Mouse (Mus musculus) c-Kit-positive CD71-positive TER-119-positive erythroid progenitor cells, embryonic 14.5 days (primary cell): ENCODE data around the gene Eef1a1.

ENCODE experiments used
- DNase-seq: peaks from one replicate; pipeline ENCODE4 v3.0.0-alpha.2; 2013; ENCODE audit warnings: low spot score

The Eef1a1 gene

DNA sequence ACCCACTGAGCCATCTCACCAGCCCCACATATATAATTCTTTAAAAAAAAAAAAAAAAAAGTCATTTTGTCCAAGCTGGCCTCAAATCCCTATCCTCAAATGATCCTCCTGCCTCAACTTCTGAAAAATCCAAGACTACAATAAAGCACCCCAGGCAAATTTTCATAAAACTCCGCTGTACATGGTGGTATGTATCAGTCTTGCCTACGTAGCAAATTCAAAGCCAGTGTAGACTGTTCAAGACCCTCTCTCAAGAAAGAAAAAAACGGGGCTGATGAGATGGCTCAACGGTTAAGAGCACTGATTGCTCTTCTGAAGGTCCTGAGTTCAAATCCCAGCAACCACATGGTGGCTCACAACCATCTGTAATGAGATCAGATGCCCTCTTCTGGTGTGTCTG lies 13.1 kb downstream of the Eef1a1 start:
- no peak for DNase-seq

DNA sequence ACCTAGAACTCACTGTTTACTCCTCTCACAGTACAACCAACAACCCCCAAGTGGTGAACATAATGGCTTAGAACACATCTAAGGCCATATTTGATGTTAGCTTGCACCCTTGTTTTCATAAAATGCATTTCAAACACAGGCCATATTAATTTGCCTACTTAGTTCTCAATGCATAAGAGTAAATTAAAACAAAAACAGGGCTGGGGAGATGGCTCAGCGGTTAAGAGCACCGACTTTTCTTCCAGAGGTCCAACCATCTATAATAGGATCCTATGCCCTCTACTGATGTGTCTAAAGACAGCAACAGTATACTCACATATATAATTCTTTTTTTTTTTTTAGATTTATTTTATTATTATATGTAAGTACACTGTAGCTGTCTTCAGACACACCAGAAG lies 13.6 kb downstream of the Eef1a1 start:
- DNase-seq, result no peak

DNA sequence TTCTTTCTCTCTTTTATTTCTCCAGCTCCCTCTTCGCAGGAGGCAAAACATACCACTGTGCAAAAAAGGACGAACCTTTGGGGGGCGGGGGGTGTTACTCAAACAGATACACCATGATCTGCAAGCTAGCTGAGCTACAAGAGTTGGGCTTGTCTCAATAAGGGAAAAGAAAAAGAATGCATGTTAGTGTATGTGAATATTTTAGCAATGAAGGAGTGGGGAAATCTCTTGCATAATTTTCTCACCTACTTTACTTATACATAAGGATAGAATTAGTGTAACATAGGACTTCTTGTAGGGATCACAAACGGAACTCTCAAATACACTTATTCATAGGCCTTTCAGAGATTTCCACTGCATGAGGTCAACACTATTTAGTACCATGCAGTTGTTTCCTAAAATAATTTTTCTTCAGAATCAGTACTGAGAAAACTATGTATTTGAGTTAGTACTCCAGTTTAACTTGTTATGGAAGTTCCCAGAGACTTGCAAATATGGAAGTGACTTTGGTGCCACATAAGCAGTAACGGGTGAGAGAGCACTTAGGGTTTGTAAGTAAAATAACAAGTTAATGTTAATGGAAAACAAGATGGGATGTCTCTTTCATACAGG lies 14.1 kb downstream of the Eef1a1 start:
- DNase-seq, result no peak

DNA sequence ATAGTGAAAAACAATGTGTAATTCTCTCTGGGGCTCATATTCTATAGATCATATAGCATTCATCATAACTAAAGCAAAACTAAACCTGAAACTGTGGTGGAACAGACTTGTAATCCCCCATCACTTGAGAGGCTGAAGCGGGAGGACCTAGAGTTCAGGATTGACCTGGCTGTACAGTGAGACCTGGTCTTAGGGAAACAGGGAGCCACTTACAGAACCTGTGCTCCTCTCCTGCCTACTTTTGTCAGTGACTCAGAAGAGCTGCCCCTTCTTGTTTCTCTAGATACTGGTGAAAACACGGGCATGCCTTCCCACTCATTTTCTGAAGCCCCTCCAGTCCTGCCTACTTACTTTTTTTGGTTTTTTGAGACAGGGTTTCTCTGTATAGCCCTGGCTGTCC lies 14.7 kb downstream of the Eef1a1 start:
- DNase-seq, result no peak

DNA sequence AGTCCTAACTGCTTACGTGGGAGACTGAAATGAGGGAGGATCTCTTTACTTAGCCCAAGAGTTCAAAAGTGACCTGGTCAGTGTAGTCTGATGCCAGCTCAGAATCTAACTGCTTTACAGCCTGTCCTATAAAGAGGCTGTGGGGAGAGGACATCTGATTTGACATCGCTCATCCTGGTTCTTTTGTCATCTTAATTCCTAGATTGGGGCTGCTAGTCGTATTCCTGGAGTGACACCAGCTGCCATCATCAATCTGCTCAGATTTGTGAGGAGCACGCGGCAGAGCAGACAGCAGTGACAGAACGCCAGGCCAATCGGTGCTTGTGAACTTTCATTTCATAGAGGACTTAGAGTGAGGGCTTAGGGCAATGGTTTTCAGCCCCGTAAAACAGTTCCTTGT lies 15.4 kb downstream of the Eef1a1 start:
- no peak for DNase-seq

DNA sequence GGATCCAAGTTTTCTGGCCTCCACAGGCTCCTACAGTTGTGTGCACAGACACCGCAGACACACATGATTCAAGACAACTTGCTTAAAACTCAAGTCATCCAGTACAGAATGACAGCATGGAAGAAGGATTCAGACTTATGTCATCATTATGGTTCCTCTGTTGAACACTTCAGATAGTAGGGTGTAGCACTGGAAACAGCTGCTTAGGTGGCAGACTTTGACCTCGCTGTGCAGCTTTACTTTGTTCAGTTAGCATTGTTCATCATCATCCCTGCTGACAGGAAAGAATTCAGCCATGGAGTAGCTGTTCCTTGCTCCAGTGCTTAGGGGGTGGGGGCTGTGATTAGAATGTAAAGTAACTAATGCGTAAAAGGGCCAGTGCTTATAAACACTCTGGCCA lies 23.2 kb downstream of the Eef1a1 start:
- no peak for DNase-seq

DNA sequence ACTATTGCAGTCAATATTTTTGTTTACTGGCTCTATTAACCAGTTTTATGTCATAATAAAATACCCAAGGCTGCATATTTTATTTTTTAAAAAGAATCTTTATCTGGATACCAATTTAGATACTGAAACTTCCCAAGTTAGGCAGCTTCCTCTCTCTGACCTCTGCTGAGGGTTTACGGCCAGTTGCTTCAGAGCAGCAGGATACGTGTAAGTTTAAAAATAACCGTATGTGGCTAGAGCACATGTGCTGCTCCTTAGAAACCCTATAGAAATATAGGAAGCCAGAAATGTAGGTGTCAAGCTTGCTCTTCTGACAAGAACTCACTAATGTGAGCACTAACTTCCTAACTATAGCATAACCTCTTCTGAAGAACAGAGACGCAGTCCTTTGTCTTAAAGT lies 25.6 kb downstream of the Eef1a1 start:
- DNase-seq, result no peak

DNA sequence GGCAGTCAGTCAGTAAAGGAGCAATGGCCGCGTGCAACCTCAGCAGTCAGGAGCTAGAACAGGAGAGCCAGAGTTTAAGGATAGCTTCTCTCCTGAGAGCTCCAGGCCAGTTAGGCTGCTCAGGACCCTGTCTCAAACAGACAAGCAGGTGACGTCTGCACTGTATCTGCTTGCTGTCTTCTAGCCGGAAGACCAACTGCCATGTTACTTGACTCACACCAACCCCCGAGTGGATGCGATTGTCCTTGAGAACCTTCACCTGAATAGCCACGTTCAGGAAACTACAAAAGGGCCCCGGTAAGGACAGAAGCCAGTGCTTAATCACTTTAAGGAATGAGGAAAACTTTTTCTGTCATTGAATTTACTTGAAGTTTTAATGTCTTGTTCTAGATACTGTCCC lies 31.9 kb downstream of the Eef1a1 start:
- no peak for DNase-seq

DNA sequence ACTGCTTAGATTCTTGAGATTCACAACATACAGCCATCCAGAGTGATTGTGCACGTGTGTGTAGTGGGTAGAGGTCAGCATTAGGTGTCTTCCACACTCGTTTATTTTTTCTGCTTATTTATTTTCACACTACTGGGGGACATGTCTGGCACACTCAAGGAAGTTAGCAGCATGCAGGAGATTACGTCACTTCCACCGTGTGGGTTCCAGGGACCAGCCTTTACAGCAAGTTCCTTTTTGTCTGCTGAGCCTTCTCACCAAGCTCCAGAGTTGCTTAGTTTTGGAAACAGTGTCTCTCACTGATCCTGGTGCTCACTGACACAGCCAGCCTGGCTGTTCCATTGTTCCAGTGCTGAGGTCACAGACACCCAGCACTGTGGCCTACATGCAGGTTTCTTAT lies 37.6 kb downstream of the Eef1a1 start:
- no peak for DNase-seq

DNA sequence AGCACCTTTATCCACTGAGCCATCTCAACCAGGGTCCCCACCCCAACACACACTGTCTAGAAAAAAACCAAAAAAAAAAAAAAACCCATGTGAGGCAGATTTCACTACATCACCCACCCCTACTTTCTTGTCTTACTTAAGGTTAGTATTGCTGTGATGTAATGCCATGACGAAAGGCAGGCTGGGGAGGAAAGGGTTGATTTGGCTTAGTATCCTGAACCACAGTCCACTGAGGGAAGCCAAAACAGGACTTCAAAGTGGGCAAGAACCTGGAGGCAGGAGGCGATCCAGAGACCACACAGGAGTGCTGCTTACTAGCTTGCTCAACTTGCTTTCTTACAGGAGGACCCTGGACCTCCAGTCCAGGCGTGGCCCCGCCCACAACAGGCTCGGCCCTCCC lies 38.5 kb downstream of the Eef1a1 start:
- DNase-seq, result no peak

DNA sequence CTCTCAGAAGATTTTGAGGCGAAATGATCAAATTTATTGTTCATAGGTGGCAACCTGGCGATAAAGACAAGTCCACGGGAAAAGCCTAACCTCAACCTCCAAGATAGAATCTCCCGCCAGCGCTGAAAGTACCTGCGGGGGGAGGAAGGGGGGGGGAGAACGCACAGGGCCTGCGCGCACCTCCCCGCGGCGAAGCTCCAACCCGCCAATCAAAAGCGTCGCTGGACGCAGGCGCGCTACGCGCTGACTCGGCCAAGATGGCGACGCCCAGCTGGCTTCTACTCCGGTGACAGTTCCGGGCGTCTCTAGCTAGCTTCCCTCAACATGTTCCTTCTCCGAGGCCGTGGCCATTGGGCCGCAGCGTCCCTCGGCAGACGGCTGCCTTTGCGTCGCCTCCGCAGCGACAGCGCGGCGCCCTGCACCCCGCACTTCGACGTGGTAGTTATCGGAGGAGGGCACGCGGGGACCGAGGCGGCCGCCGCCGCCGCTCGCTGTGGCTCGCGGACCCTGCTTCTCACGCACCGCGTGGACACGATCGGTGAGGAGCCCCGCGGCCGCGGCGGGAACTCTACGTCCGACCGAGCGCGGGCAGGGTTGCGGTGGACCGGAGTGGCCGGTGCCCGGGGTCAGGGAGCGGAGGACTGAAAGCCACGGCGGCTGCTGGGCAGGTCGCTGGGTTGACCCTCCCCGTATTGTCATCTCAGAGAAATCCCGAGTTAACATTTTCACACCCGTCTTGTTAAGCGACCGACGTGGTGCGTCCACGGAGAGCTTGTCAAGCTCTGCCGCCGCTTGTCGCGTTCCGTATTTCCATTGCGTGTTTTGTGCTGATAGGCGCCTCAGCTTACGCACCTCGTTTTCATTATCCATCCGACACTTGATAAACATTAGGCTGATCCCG lies 40.7 kb downstream of the Eef1a1 start, which contains the start of the genes Mto1 and Gm17324:
Gene Mto1 (plus strand): TSS at position 236 of the 901 bp plus-strand sequence.
Gene Gm17324 (minus strand): TSS at position 814 of the 901 bp plus-strand sequence.
- DNase-seq, result peak; percentile 93

DNA sequence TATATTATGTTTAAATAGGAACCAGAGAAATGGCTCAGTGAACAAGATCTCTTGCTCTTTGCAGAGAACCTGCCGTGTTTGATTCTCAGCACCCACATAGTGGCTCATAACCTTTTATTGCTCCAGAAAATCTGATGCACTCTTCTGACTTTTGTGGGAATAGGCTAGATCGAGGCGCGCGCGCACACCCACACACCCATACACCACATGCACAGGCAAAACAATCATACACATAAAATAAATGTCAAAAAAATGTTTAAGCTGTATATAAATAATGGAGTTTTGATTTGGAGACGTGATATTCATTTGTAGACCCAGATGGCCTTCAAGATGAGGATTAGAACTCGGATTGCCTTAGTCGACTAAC lies 41.4 kb downstream of the Eef1a1 start:
- no peak for DNase-seq

DNA sequence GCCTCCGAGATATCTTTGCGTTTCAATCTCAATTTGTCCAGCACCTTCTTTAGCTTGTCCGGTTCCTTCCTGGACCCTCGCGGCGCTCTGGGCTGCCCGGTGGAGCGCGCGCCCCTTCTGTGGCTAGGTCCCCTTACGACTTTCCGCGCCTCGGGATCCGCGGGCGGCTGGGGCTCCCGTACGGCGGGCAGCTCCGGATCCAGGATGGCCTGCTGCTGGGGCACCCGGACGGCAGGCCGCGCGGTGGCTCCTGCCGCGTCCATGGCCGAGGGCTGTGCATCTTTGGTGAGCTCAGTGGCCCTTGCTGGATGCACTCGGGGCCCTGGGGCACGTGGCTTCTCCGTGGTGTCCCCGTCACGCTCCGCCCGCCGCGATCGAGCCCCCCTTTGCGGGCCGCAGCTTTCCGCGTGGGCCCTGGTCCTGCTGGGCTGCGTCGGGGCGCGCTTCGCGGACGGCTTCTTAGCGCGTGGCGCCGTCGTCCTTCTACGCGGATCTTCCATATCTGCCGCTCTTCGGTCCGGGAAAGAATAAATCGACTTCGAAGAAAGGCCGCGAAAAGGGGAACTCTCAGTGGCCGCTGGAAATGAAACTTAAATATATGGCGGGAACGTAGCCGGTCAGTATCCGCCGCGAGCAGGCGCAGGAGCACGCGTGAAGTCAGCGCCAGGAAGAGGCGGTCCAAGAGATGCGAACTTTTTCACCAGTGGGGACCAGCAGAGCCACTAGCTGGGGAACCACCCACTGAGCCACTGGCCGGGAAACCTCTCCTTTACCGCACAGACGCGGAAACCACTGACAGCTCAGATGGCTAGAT lies 46.2 kb downstream of the Eef1a1 start, which contains the start of gene Cgas:
Gene Cgas (minus strand): TSS at position 659 of the 814 bp plus-strand sequence.
- no peak for DNase-seq

DNA sequence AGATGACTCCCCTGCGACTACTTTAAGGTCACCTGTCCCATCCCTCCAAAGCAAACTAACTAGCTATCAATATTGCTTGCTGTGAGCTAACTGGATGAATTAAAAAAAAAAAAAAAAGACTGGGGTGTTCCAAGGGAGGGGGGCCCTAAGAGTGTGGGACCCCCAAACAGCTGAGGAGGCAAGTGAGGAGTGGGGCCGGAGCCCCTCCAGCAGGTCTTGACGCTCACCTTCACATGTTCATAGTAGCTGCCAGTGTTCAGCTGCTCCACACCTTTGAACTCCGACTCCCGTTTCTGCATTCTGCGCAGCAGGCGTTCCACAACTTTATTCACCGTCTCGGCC lies 46.7 kb downstream of the Eef1a1 start:
- DNase-seq, result no peak

DNA sequence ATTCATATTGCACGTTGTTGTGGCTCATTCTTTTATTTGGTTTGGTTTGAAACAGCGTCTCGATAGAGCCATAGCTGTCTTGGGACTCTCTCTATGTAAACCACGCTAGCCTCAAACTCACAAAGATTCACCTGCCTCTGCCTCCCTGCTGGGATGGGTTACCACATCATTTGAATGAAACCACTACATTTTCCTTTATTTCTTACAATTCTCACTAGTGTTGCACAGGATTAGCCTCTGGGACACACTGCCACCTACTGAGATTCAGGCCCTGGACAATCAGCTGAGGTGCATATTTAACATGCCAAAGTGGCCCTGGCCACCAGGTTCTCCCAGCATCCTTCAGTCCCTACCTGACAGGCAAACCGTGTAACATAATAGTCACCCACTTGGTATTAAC lies 49.5 kb downstream of the Eef1a1 start:
- DNase-seq, result no peak

DNA sequence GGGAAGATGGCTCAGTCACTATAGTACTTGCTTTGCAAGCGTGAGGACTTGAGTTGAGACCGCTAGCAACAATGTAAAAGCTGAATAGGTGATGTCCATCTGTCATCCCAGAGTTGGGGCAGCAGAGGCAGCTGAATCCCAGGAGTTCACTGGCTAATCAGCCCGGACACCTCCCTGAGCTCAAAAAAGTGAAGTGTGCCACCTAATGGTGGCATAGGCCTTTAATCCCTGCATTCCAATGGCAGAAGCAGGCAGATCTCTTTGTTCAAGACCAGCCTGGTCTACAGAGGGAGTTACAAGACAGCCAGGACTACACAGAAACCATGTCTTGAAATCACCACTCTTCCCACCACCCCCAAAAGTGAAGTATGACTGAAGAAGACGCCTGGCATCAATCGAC lies 56.5 kb downstream of the Eef1a1 start:
- DNase-seq, result no peak

DNA sequence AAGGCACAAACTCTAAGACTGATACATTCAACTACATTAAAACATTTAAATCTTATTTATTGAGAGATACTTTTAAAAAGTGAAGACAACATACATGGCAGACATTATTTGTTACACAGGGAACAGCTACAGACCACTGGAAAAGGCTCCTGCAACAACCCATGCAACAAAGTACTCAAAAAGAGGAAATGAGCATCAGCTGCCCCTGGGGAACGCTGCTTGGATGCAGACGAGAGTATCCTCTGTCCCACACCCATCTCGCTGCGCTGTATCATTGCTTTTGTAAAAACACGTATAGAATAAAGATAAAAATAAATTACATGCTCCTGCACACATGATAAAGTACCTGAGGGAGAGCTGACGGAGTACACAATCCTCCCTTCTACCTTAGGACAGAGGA lies 58.5 kb downstream of the Eef1a1 start:
- DNase-seq, result no peak

DNA sequence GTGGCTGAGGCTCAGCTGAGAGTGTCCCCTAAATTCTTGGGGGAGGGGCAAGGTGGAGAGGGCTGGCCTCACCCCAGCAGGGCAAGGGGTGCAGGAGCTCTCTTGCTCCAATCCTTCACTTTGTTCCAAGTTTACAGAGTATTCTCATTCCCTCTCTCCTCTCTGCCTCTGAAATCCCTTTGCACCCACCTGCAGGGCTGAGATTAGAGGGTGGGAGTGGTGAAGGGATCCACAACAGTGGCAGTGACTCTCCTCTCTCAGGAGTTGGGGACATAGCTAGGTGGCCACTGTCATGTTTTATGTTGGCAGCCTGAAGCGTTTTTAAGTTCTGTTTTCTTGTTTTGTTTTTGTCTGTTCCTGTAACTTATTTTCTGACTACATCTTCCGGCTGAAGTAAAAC lies 59.4 kb downstream of the Eef1a1 start:
- DNase-seq, result no peak

DNA sequence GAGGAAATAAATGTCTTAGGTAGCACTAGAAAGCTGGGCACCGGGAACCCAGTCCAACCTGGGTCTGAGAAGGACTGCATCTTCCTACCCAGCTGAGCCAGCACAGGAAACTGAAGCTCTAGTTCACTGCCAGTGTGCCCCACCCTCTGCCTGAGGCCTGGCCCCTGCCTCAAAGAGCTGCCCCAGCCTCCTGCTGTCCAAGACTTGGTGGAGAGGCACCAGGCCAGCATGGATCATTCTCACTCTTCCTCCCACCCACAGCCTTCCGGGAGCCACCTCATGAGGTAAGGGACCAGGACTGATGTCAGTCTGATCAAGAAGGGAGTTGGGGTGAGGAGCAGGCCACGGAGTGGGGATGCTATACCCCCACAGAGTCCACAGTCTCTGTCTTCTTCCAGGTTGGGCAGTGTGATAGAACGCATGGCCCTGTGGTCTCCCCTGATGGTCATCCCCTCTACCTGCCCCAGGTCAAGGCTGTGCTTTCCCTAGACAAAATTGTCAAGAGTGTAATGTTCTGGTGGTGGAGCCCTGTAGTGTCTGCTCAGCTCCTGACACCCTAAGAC lies 60.0 kb downstream of the Eef1a1 start:
- no peak for DNase-seq
